Mouse (Mus musculus) embryonic facial prominence, embryonic 11.5 days (tissue): ENCODE data around the gene Fbxl16. TPM values are rescaled to one million over a fixed set of nuclear protein-coding genes. Genes with fewer than 3 reads are reported as not detected.
A peak's percentile ranks its signal among the peaks of the same experiment; 100 is the strongest.

ENCODE experiments used
- ATAC-seq: fragments of 200-750 bp; cut with Nextera tagmentation; replicated peaks from 2 replicates; pipeline ENCODE4 v1.8.0; 2017; ENCODE audit warnings: low read depth; ENCODE audit not compliant: insufficient number of reproducible peaks, low FRiP score, low TSS enrichment
- DNase-seq: peaks from one replicate; pipeline ENCODE4 v3.0.0-alpha.2; 2015; ENCODE audit warnings: low spot score
- H3K27ac ChIP-seq: fragments of 300-500 bp; sonication (generic); replicated peaks from 2 replicates; pipeline ENCODE4 v1.5.1; 2014; ENCODE audit warnings: mild to moderate bottlenecking, low read depth, low read length, control low read depth
- H3K27me3 ChIP-seq: fragments of 300-500 bp; sonication (generic); 2 replicates; pipeline ENCODE4 v1.6.1; 2014; ENCODE audit warnings: mild to moderate bottlenecking, low read length, moderate library complexity, mixed read lengths; ENCODE audit not compliant: control insufficient read depth, insufficient read depth
- H3K36me3 ChIP-seq: fragments of 300-500 bp; sonication (generic); replicated peaks from 2 replicates; pipeline ENCODE4 v1.6.1; 2014; ENCODE audit warnings: low read depth, mild to moderate bottlenecking, low read length, moderate library complexity, mixed read lengths; ENCODE audit not compliant: control insufficient read depth, insufficient read depth
- H3K4me1 ChIP-seq: fragments of 300-500 bp; sonication (generic); 2 replicates; pipeline ENCODE4 v1.6.1; 2014; ENCODE audit warnings: low read length, mixed read lengths; ENCODE audit not compliant: control insufficient read depth, insufficient read depth
- H3K4me2 ChIP-seq: fragments of 300-500 bp; sonication (generic); 2 replicates; pipeline ENCODE4 v1.6.1; 2014; ENCODE audit warnings: low read depth, mild to moderate bottlenecking, control low read depth, low read length, moderate library complexity
- H3K4me3 ChIP-seq: fragments of 300-500 bp; sonication (generic); 2 replicates; pipeline ENCODE4 v1.5.1; 2014; ENCODE audit warnings: low read depth, low read length, control low read depth
- H3K9ac ChIP-seq: fragments of 300-500 bp; sonication (generic); replicated peaks from 2 replicates; pipeline ENCODE4 v1.6.1; 2014; ENCODE audit warnings: mild to moderate bottlenecking, control low read depth, low read length
- H3K9me3 ChIP-seq: fragments of 300-500 bp; sonication (generic); replicated peaks from 2 replicates; pipeline ENCODE4 v1.6.1; 2016; ENCODE audit warnings: mild to moderate bottlenecking, low read length, inconsistent platforms, mixed read lengths; ENCODE audit not compliant: control insufficient read depth
- WGBS: fragments of 180-500 bp; shearing (Covaris S2); extraction: QIAGEN DNeasy Blood & Tissue Kit; methylation state at CpG from one replicate; pipeline ENCODE4 v1.1.7; 2014; 5-methylcytosine and 5-hydroxymethylcytosine counted together
- polyA plus RNA-seq: library from polyadenylated mRNA; unstranded; fragments of >200 nt; fragmentation: Nextera tagmentation; extraction: Ambion mirVana; gene quantifications from 2 replicates; pipeline ENCODE4 v1.2.1, GENCODE M21; 2014

Fbxl16 gene
- polyA plus RNA-seq: 3.9 and 4.2 TPM in 2 replicates

GRCm38 (mm10) chr17:25808789-25809605, at the start of gene Fbxl16:
Gene Fbxl16 (plus strand): TSS chr17:25809085.
- WGBS: under 1% methylated on average over 76 of the region's 100 CpGs

GRCm38 (mm10) chr17:25760148-25760547, 48.7 kb upstream of the Fbxl16 start:
- H3K27me3 ChIP-seq: no peaks in the 10 kb centered on the region
- H3K9me3 ChIP-seq: no peaks in the 10 kb centered on the region
- whole genome bisulfite sequencing: 83% methylated on average over 8 of the region's 8 CpGs
- no peak overlapping the region for H3K4me3 ChIP-seq
- DNase-seq: no peak
- no peaks in the 10 kb centered on the region for H3K4me1 ChIP-seq
- H3K27ac ChIP-seq: no peak overlapping the region
- ATAC-seq: no peak
- H3K9ac ChIP-seq: no peak overlapping the region
- no peaks in the 10 kb centered on the region for H3K36me3 ChIP-seq
- no peak overlapping the region for H3K4me2 ChIP-seq

More at GRCm38 (mm10) chr17:25808789-25809605, at the start of gene Fbxl16:
- peak within 1 kb of the TSS; percentile 97 for H3K4me2 ChIP-seq
- H3K4me1 ChIP-seq: no peaks in the 10 kb centered on the region; the same call in 1 of the 2 replicates
- H3K27ac ChIP-seq: peak within 1 kb of the TSS; percentile 41
- DNase-seq (peak; percentile 89), ATAC-seq (peak; percentile 71)
- no peaks in the 10 kb centered on the region for H3K9me3 ChIP-seq
- peaks cover 14% of the 10 kb centered on the region for H3K27me3 ChIP-seq
- peak within 1 kb of the TSS; percentile 76 for H3K9ac ChIP-seq
- H3K36me3 ChIP-seq: no peaks in the 10 kb centered on the region
- H3K4me3 ChIP-seq: peak within 1 kb of the TSS; percentile 71

- Histone ChIP-seq H3K36me3 (no peaks in the 10 kb centered on the region), H3K27ac (no peak overlapping the region), H3K9ac (no peak overlapping the region), H3K9me3 (no peaks in the 10 kb centered on the region), H3K4me2 (no peak overlapping the region), H3K4me3 (no peak overlapping the region), H3K4me1 (no peaks in the 10 kb centered on the region), H3K27me3 (no peaks in the 10 kb centered on the region)
- 50% methylated on average over 4 of the region's 4 CpGs for WGBS
- ATAC-seq (no peak), DNase-seq (no peak)
Measured at GRCm38 (mm10) chr17:25761561-25761970, 47.3 kb upstream of the Fbxl16 start.

GRCm38 (mm10) chr17:25762591-25762990, 46.3 kb upstream of the Fbxl16 start:
- H3K36me3 ChIP-seq: no peaks in the 10 kb centered on the region
- DNase-seq (no peak), ATAC-seq (no peak)
- no peak overlapping the region for H3K4me2 ChIP-seq
- no peak overlapping the region for H3K27ac ChIP-seq
- no peak overlapping the region for H3K9ac ChIP-seq
- H3K9me3 ChIP-seq: no peaks in the 10 kb centered on the region
- WGBS: 55% methylated on average over 3 of the region's 3 CpGs
- no peak overlapping the region for H3K4me3 ChIP-seq
- H3K27me3 ChIP-seq: no peaks in the 10 kb centered on the region
- H3K4me1 ChIP-seq: no peaks in the 10 kb centered on the region

GRCm38 (mm10) chr17:25765886-25766285, 43.0 kb upstream of the Fbxl16 start:
- ATAC-seq (peak; percentile 69), DNase-seq (peak; percentile 27)
- H3K4me2 ChIP-seq: no peak overlapping the region
- no peak overlapping the region for H3K4me3 ChIP-seq
- H3K4me1 ChIP-seq: no peaks in the 10 kb centered on the region
- H3K27me3 ChIP-seq: no peaks in the 10 kb centered on the region
- no peak overlapping the region for H3K9ac ChIP-seq
- H3K9me3 ChIP-seq: no peaks in the 10 kb centered on the region
- 43% methylated on average over 5 of the region's 5 CpGs for WGBS
- no peaks in the 10 kb centered on the region for H3K36me3 ChIP-seq
- H3K27ac ChIP-seq: no peak overlapping the region

- Histone ChIP-seq H3K27me3 (no peaks in the 10 kb centered on the region), H3K36me3 (no peaks in the 10 kb centered on the region), H3K4me3 (no peak overlapping the region), H3K4me1 (peaks cover 3% of the 10 kb centered on the region), H3K27ac (no peak overlapping the region), H3K4me2 (no peak overlapping the region), H3K9me3 (no peaks in the 10 kb centered on the region), H3K9ac (no peak overlapping the region)
- WGBS: 50% methylated on average over 9 of the region's 9 CpGs
- ATAC-seq (no peak), DNase-seq (no peak)
Measured at GRCm38 (mm10) chr17:25769331-25769730, 39.6 kb upstream of the Fbxl16 start.

- H3K27ac ChIP-seq: no peak within 1 kb of the TSS
- under 1% methylated on average over 37 of the region's 37 CpGs for WGBS
Measured at GRCm38 (mm10) chr17:25773549-25774120, 35.2 kb upstream of the Fbxl16 start, which contains the start of gene Narfl. Gene Narfl (plus strand): TSS chr17:25773776.

More at GRCm38 (mm10) chr17:25773549-25774120, 35.2 kb upstream of the Fbxl16 start, which contains the start of gene Narfl:
- Histone ChIP-seq H3K4me2 (peak within 1 kb of the TSS; percentile 78), H3K27me3 (no peaks in the 10 kb centered on the region), H3K4me1 (peaks cover 3% of the 10 kb centered on the region), H3K4me3 (peak within 1 kb of the TSS; percentile 75), H3K36me3 (no peaks in the 10 kb centered on the region; the same call in 1 of the 2 replicates), H3K9ac (peak within 1 kb of the TSS; percentile 78), H3K9me3 (no peaks in the 10 kb centered on the region)
- DNase-seq (peak; percentile 98), ATAC-seq (peak; percentile 72)
